ENCODE assay signal across 10 mouse cellular contexts in genomic region chr9:66651306-66651705, GRCm38 (mm10). TPM values are rescaled to one million over a fixed set of nuclear protein-coding genes. Genes with fewer than 3 reads are reported as not detected.
DNase-seq lines count a peak whose midpoint lies in the region; ATAC-seq and TF ChIP-seq lines count a peak whose summit lies in the region.
"Had no signal": no experiment of that assay in that cellular context is flagged by ENCODE, and none has a peak within 500 bp of the region (broad histone marks: within the 10 kb centered on the region; RNA-seq: fewer than 3 reads in every experiment).

No protein-coding gene starts in this region.

- H3K36me3 ChIP-seq in hindbrain, embryonic 11.5 days (ENCODE audit: control insufficient read depth, insufficient read depth, low read length), result no peaks in the 10 kb centered on the region
- no peaks in the 10 kb centered on the region for H3K36me3 ChIP-seq in hindbrain, embryonic 12.5 days
- no peaks in the 10 kb centered on the region for H3K36me3 ChIP-seq in lung, embryonic 16.5 days (ENCODE audit: control insufficient read depth, insufficient read depth, low read length)
- no peaks in the 10 kb centered on the region for H3K36me3 ChIP-seq in hindbrain, postnatal 0 days (ENCODE audit: insufficient read depth, low read length)
- no peaks in the 10 kb centered on the region for H3K36me3 ChIP-seq in intestine, embryonic 16.5 days (ENCODE audit: control insufficient read depth, insufficient read depth, low read length)

- DNase-seq in cerebellum, postnatal 10 days, result peak; percentile 86 to 88
- DNase-seq in cerebellum, adult 11 months, result no peak
- peak; percentile 17 for DNase-seq in hindbrain, embryonic 11.5 days (ENCODE audit: low spot score)
- no peak for DNase-seq in lung, adult 2 months
- peak; percentile 83 for DNase-seq in hindbrain, postnatal 0 days (ENCODE audit: low spot score)
- DNase-seq: heart, postnatal 14 days; lung, postnatal 36 days had no signal

- TF ChIP-seq POLR2A in lung, adult 2 months (IDR thresholded peaks at IDR 0.05; ENCODE audit: borderline replicate concordance, extremely low read depth, low read depth, low read length), result no peak

- H3K9me3 ChIP-seq in hindbrain, embryonic 11.5 days (ENCODE audit: control insufficient read depth, low read length), result no peaks in the 10 kb centered on the region
- no peaks in the 10 kb centered on the region for H3K9me3 ChIP-seq in hindbrain, embryonic 12.5 days (replicated peaks)
- no peaks in the 10 kb centered on the region for H3K9me3 ChIP-seq in lung, embryonic 16.5 days (ENCODE audit: control insufficient read depth, low read length)
- H3K9me3 ChIP-seq in hindbrain, postnatal 0 days (ENCODE audit: low read length), result no peaks in the 10 kb centered on the region
- no peaks in the 10 kb centered on the region for H3K9me3 ChIP-seq in intestine, embryonic 16.5 days (ENCODE audit: control insufficient read depth, low read length)

- no peaks in the 10 kb centered on the region for H3K27me3 ChIP-seq in hindbrain, embryonic 11.5 days (ENCODE audit: control insufficient read depth, insufficient read depth, low read length)
- H3K27me3 ChIP-seq in hindbrain, embryonic 12.5 days, result no peaks in the 10 kb centered on the region
- no peaks in the 10 kb centered on the region for H3K27me3 ChIP-seq in lung, embryonic 16.5 days (ENCODE audit: control insufficient read depth, insufficient read depth, low read depth, low read length)
- no peaks in the 10 kb centered on the region for H3K27me3 ChIP-seq in hindbrain, postnatal 0 days (ENCODE audit: insufficient read depth, low read length)
- no peaks in the 10 kb centered on the region for H3K27me3 ChIP-seq in intestine, embryonic 16.5 days (replicated peaks; ENCODE audit: control insufficient read depth, insufficient read depth, low read length)

- H3K27ac ChIP-seq in hindbrain, embryonic 11.5 days (ENCODE audit: low read depth, low read length), result no peak overlapping the region
- H3K27ac ChIP-seq in hindbrain, embryonic 12.5 days, result no peak overlapping the region
- no peak overlapping the region for H3K27ac ChIP-seq in lung, embryonic 16.5 days (ENCODE audit: low read length)
- no peak overlapping the region for H3K27ac ChIP-seq in hindbrain, postnatal 0 days
- no peak overlapping the region for H3K27ac ChIP-seq in intestine, embryonic 16.5 days (ENCODE audit: low read length)

- H3K4me3 ChIP-seq in hindbrain, embryonic 11.5 days (ENCODE audit: low read depth, low read length), result no peak overlapping the region
- H3K4me3 ChIP-seq in hindbrain, embryonic 12.5 days, result no peak overlapping the region
- H3K4me3 ChIP-seq in lung, embryonic 16.5 days (ENCODE audit: low read length), result peak overlapping the region; percentile 16; the same call in 1 of the 2 replicates
- H3K4me3 ChIP-seq in lung, adult 2 months (replicated peaks; ENCODE audit: extremely low read depth, low read depth, low read length), result no peak overlapping the region
- H3K4me3 ChIP-seq in hindbrain, postnatal 0 days (ENCODE audit: low read length), result no peak overlapping the region
- no peak overlapping the region for H3K4me3 ChIP-seq in intestine, embryonic 16.5 days (ENCODE audit: low read length)

- no peak for TF ChIP-seq CTCF in lung, adult 2 months (IDR thresholded peaks at IDR 0.05; ENCODE audit: insufficient read depth, low read length)
- no peak for TF ChIP-seq CTCF in hindbrain, postnatal 0 days (IDR thresholded peaks at IDR 0.05; ENCODE audit: low read depth)

- WGBS in hindbrain, embryonic 11.5 days, result 51% methylated on average over 6 of the region's 6 CpGs
- WGBS in hindbrain, embryonic 12.5 days, result 40% methylated on average over 6 of the region's 6 CpGs
- 26% methylated on average over 6 of the region's 6 CpGs for WGBS in lung, embryonic 16.5 days
- 28% methylated on average over 6 of the region's 6 CpGs for WGBS in lung, adult 2 months
- WGBS in hindbrain, postnatal 0 days, result 24% methylated on average over 6 of the region's 6 CpGs
- 39% methylated on average over 6 of the region's 6 CpGs for WGBS in intestine, embryonic 16.5 days

- no peak overlapping the region for H3K9ac ChIP-seq in hindbrain, embryonic 11.5 days (ENCODE audit: low read depth, low read length)
- no peak overlapping the region for H3K9ac ChIP-seq in hindbrain, embryonic 12.5 days
- no peak overlapping the region for H3K9ac ChIP-seq in lung, embryonic 16.5 days (ENCODE audit: low read length)
- no peak overlapping the region for H3K9ac ChIP-seq in hindbrain, postnatal 0 days (replicated peaks; ENCODE audit: low read length)
- H3K9ac ChIP-seq in intestine, embryonic 16.5 days (ENCODE audit: low read depth, low read length), result no peak overlapping the region

- no peak overlapping the region for H3K4me2 ChIP-seq in hindbrain, embryonic 11.5 days (replicated peaks; ENCODE audit: low read depth, low read length)
- no peak overlapping the region for H3K4me2 ChIP-seq in hindbrain, embryonic 12.5 days (replicated peaks)
- 0 out of 2 replicates have a peak overlapping the region, but pooled peaks have one; percentile 18 for H3K4me2 ChIP-seq in lung, embryonic 16.5 days (ENCODE audit: low read depth, low read length)
- H3K4me2 ChIP-seq in hindbrain, postnatal 0 days (ENCODE audit: low read depth, low read length), result no peak overlapping the region
- no peak overlapping the region for H3K4me2 ChIP-seq in intestine, embryonic 16.5 days (ENCODE audit: low read depth, low read length)

- H3K4me1 ChIP-seq in hindbrain, embryonic 11.5 days (replicated peaks; ENCODE audit: control insufficient read depth, insufficient read depth, low read length), result no peaks in the 10 kb centered on the region
- peaks cover 8% of the 10 kb centered on the region for H3K4me1 ChIP-seq in hindbrain, embryonic 12.5 days
- peaks cover 3% of the 10 kb centered on the region for H3K4me1 ChIP-seq in lung, embryonic 16.5 days (replicated peaks; ENCODE audit: control insufficient read depth, insufficient read depth, low read length)
- no peaks in the 10 kb centered on the region for H3K4me1 ChIP-seq in lung, adult 2 months (ENCODE audit: control insufficient read depth, insufficient read depth, low read length)
- H3K4me1 ChIP-seq in hindbrain, postnatal 0 days (ENCODE audit: insufficient read depth, low read length), result no peaks in the 10 kb centered on the region
- peaks cover 6% of the 10 kb centered on the region; the same call in 1 of the 2 replicates for H3K4me1 ChIP-seq in intestine, embryonic 16.5 days (ENCODE audit: control insufficient read depth, insufficient read depth, low read length)

- ATAC-seq in hindbrain, embryonic 11.5 days (ENCODE audit: low FRiP score), result no peak
- no peak for ATAC-seq in hindbrain, embryonic 12.5 days (ENCODE audit: low FRiP score)
- no peak for ATAC-seq in lung, embryonic 16.5 days (ENCODE audit: low read depth)
- peak; percentile 35; the same call in 1 of the 2 replicates for ATAC-seq in hindbrain, postnatal 0 days
- ATAC-seq in intestine, embryonic 16.5 days, result no peak

RNA-seq across cellular contexts. Expression of gene Usp3, which starts 58.4 kb away (rescaled TPM):
- 101 and 117 TPM in 2 replicates for polyA plus RNA-seq in hindbrain, embryonic 11.5 days (2014; fragmentation: Nextera tagmentation; extraction: Ambion mirVana)
- polyA plus RNA-seq in hindbrain, embryonic 12.5 days (2016; fragmentation: Nextera tagmentation; extraction: Ambion mirVana), result 88.1 and 103 TPM in 2 replicates
- 57.9 and 64.6 TPM in 2 replicates for polyA plus RNA-seq in lung, embryonic 16.5 days (2015; fragmentation: Nextera tagmentation; extraction: Ambion mirVana)
- polyA plus RNA-seq in lung, adult 2 months (2012; rRNA removed), result 10.8 and 15.6 TPM in 2 replicates
- 27.2 and 28.4 TPM in 2 replicates for total RNA-seq in hindbrain, postnatal 0 days (2014; rRNA removed)
- 39.6 and 46.8 TPM in 2 replicates for polyA plus RNA-seq in hindbrain, postnatal 0 days (2015; fragmentation: Nextera tagmentation; extraction: Ambion mirVana)
- polyA plus RNA-seq in intestine, embryonic 16.5 days (2015; fragmentation: Nextera tagmentation; extraction: Ambion mirVana), result 75.5 and 79.1 TPM in 2 replicates

Comparison
In these comparisons a context has a peak if more than half of its experiments do, and no peak if none do; other contexts are left out.
1. DNase-seq: peak in cerebellum, postnatal 10 days (2 of 2), hindbrain, embryonic 11.5 days (single experiment) and hindbrain, postnatal 0 days (single experiment); none in cerebellum, adult 11 months (single experiment) and lung, adult 2 months (single experiment).